Mouse (Mus musculus) heart, postnatal 0 days (tissue): ENCODE results near the gene Fryl. TPM values are rescaled to one million over a fixed set of nuclear protein-coding genes. Genes with fewer than 3 reads are reported as not detected.

Source experiments
- ATAC-seq: fragments of 200-750 bp; cut with Nextera tagmentation; 2 replicates; pipeline ENCODE4 v1.8.0; 2017; ENCODE audit warnings: low read depth, moderate number of reproducible peaks, moderate library complexity; ENCODE audit not compliant: insufficient read depth
- DNase-seq: peaks from one replicate; pipeline ENCODE4 v3.0.0-alpha.2; 2016; ENCODE audit warnings: low spot score
- H3K27ac ChIP-seq: fragments of 300-500 bp; sonication (generic); 2 replicates; pipeline ENCODE4 v1.5.1; 2014; ENCODE audit warnings: low read depth, mild to moderate bottlenecking
- H3K27me3 ChIP-seq: fragments of 300-500 bp; sonication (generic); 2 replicates; pipeline ENCODE4 v1.6.1; 2014; ENCODE audit warnings: low read length, mixed read lengths; ENCODE audit not compliant: control insufficient read depth, insufficient read depth
- H3K36me3 ChIP-seq: fragments of 300-500 bp; sonication (generic); replicated peaks from 2 replicates; pipeline ENCODE4 v1.6.1; 2014; ENCODE audit warnings: low read length, mixed read lengths; ENCODE audit not compliant: control insufficient read depth, insufficient read depth
- H3K4me1 ChIP-seq: fragments of 300-500 bp; sonication (generic); 2 replicates; pipeline ENCODE4 v1.6.1; 2014; ENCODE audit warnings: antibody characterized with exemption; ENCODE audit not compliant: control insufficient read depth, insufficient read depth
- H3K4me2 ChIP-seq: fragments of 300-500 bp; sonication (generic); 2 replicates; pipeline ENCODE4 v1.6.1; 2014; ENCODE audit warnings: low read depth, mild to moderate bottlenecking, low read length, moderate library complexity
- H3K4me3 ChIP-seq: fragments of 300-500 bp; sonication (generic); 2 replicates; pipeline ENCODE4 v1.5.1; 2014; ENCODE audit warnings: low read depth, low read length
- H3K9ac ChIP-seq: fragments of 300-500 bp; sonication (generic); replicated peaks from 2 replicates; pipeline ENCODE4 v1.6.1; 2014; ENCODE audit warnings: low read depth, low read length, mixed read lengths
- H3K9me3 ChIP-seq: fragments of 300-500 bp; sonication (generic); replicated peaks from 2 replicates; pipeline ENCODE4 v1.6.1; 2016; ENCODE audit warnings: low read length; ENCODE audit not compliant: control insufficient read depth
- CTCF ChIP-seq: IDR thresholded peaks from 2 replicates; pipeline ENCODE4 v1.5.1; 2016; ENCODE audit warnings: antibody characterized with exemption, control low read depth, low read depth
- EP300 ChIP-seq: IDR thresholded peaks from 2 replicates; pipeline ENCODE4 v1.6.1; 2016; ENCODE audit warnings: antibody characterized with exemption, low read depth
- WGBS: fragments of 180-500 bp; shearing (Covaris S2); extraction: QIAGEN DNeasy Blood & Tissue Kit; methylation state at CpG from one replicate; pipeline ENCODE4 v1.1.7; 2014; 5-methylcytosine and 5-hydroxymethylcytosine counted together
- polyA plus RNA-seq: library from polyadenylated mRNA; unstranded; fragments of >200 nt; fragmentation: Nextera tagmentation; extraction: Ambion mirVana; gene quantifications from 2 replicates; pipeline ENCODE4 v1.2.1, GENCODE M21; 2015
- total RNA-seq: library from RNA; depleted of rRNA; stranded (reverse); fragments of >200 nt; gene quantifications from 2 replicates; pipeline ENCODE4 v1.2.3, GENCODE M21; 2014; ENCODE audit warnings: low replicate concordance

Gene Fryl
- total and polyA plus RNA-seq, 2 experiments from 2014 or later: 19.3 to 43.0 TPM

GRCm38 (mm10) chr5:73200387-73201384 lies 55.7 kb downstream of the Fryl start:
- no peak overlapping the region for H3K27ac ChIP-seq
- no peak overlapping the region for H3K4me3 ChIP-seq
- H3K36me3 ChIP-seq: no peaks in the 10 kb centered on the region
- H3K4me1 ChIP-seq: peaks cover 23% of the 10 kb centered on the region
- H3K9me3 ChIP-seq: no peaks in the 10 kb centered on the region
- H3K27me3 ChIP-seq: no peaks in the 10 kb centered on the region
- DNase-seq (no peak), ATAC-seq (no peak)
- H3K9ac ChIP-seq: no peak overlapping the region
- H3K4me2 ChIP-seq: no peak overlapping the region
- 42% methylated on average over 16 of the region's 16 CpGs for WGBS
- TF ChIP-seq CTCF (no peak), EP300 (no peak)

GRCm38 (mm10) chr5:73199586-73199985 lies 56.8 kb downstream of the Fryl start:
- no peak for TF ChIP-seq EP300
- TF ChIP-seq CTCF: no peak

GRCm38 (mm10) chr5:73198690-73199089 lies 57.7 kb downstream of the Fryl start:
- peaks cover 21% of the 10 kb centered on the region for H3K4me1 ChIP-seq
- ATAC-seq: no peak
- 89% methylated on average over 5 of the region's 5 CpGs for WGBS

More at GRCm38 (mm10) chr5:73199586-73199985, 56.8 kb downstream of the Fryl start:
- no peak overlapping the region for H3K4me2 ChIP-seq
- no peaks in the 10 kb centered on the region for H3K9me3 ChIP-seq
- ATAC-seq: no peak
- WGBS: 82% methylated on average over 2 of the region's 2 CpGs
- no peak overlapping the region for H3K9ac ChIP-seq
- H3K36me3 ChIP-seq: no peaks in the 10 kb centered on the region
- H3K4me3 ChIP-seq: no peak overlapping the region
- peaks cover 17% of the 10 kb centered on the region for H3K4me1 ChIP-seq
- no peak overlapping the region for H3K27ac ChIP-seq
- H3K27me3 ChIP-seq: no peaks in the 10 kb centered on the region
- no peak for DNase-seq

GRCm38 (mm10) chr5:73197796-73198195 lies 58.6 kb downstream of the Fryl start:
- Histone ChIP-seq H3K9ac (no peak overlapping the region), H3K27me3 (no peaks in the 10 kb centered on the region), H3K27ac (no peak overlapping the region), H3K4me2 (no peak overlapping the region), H3K36me3 (no peaks in the 10 kb centered on the region), H3K9me3 (no peaks in the 10 kb centered on the region), H3K4me3 (no peak overlapping the region), H3K4me1 (peaks cover 26% of the 10 kb centered on the region)
- ATAC-seq: no peak
- no peak for TF ChIP-seq CTCF
- TF ChIP-seq EP300: no peak
- no peak for DNase-seq
- WGBS: 82% methylated on average over 7 of the region's 7 CpGs

More at GRCm38 (mm10) chr5:73198690-73199089, 57.7 kb downstream of the Fryl start:
- Histone ChIP-seq H3K27me3 (no peaks in the 10 kb centered on the region), H3K36me3 (no peaks in the 10 kb centered on the region), H3K9ac (no peak overlapping the region), H3K9me3 (no peaks in the 10 kb centered on the region), H3K27ac (no peak overlapping the region), H3K4me2 (no peak overlapping the region), H3K4me3 (no peak overlapping the region)
- no peak for DNase-seq
- TF ChIP-seq CTCF: peak; percentile 19; the same call in 1 of the 2 replicates
- TF ChIP-seq EP300: no peak

GRCm38 (mm10) chr5:73194740-73195139 lies 61.7 kb downstream of the Fryl start:
- Histone ChIP-seq H3K9me3 (no peaks in the 10 kb centered on the region), H3K4me2 (no peak overlapping the region), H3K27me3 (no peaks in the 10 kb centered on the region), H3K36me3 (no peaks in the 10 kb centered on the region), H3K4me3 (no peak overlapping the region), H3K4me1 (0 out of 2 replicates have a peak, but pooled peaks cover 9% of the 10 kb centered on the region), H3K27ac (no peak overlapping the region), H3K9ac (no peak overlapping the region)
- DNase-seq (no peak), ATAC-seq (no peak)
- TF ChIP-seq CTCF (no peak), EP300 (no peak)
- 92% methylated on average over 14 of the region's 14 CpGs for WGBS
